ENCODE assay signal across 11 mouse cellular contexts in genomic region chr10:20528544-20529411, GRCm38 (mm10).
A peak's percentile ranks its signal among the peaks of the same experiment; 100 is the strongest.
DNase-seq lines count a peak whose midpoint lies in the region; ATAC-seq lines count a peak whose summit lies in the region.
"Had no signal": no experiment of that assay in that cellular context is flagged by ENCODE, and none has a peak within 500 bp of the region (broad histone marks: within the 10 kb centered on the region; RNA-seq: fewer than 3 reads in every experiment).

No protein-coding gene starts in this region.

- ATAC-seq in kidney, embryonic 16.5 days (ENCODE audit: low FRiP score, low TSS enrichment), result peak; percentile 80

- peaks cover 16% of the 10 kb centered on the region for H3K4me1 ChIP-seq in kidney, embryonic 16.5 days (ENCODE audit: insufficient read depth, low read length)

- H3K4me2 ChIP-seq in kidney, embryonic 16.5 days (replicated peaks; ENCODE audit: low read depth, low read length), result 0 out of 2 replicates have a peak overlapping the region, but pooled peaks have one; percentile 0

- H3K27me3 ChIP-seq in kidney, embryonic 16.5 days (ENCODE audit: insufficient read depth, low read length), result no peaks in the 10 kb centered on the region

- H3K9ac ChIP-seq in kidney, embryonic 16.5 days (replicated peaks; ENCODE audit: low read length), result no peak overlapping the region

- 0 out of 2 replicates have a peak overlapping the region, but pooled peaks have one; percentile 39 for H3K27ac ChIP-seq in kidney, embryonic 16.5 days (ENCODE audit: low read length)

- no peak overlapping the region for H3K4me3 ChIP-seq in kidney, embryonic 16.5 days (ENCODE audit: low read length)

- 55% methylated on average over 20 of the region's 20 CpGs for WGBS in kidney, embryonic 16.5 days

- H3K36me3 ChIP-seq in kidney, embryonic 16.5 days (ENCODE audit: insufficient read depth, low read length), result no peaks in the 10 kb centered on the region

- H3K9me3 ChIP-seq in kidney, embryonic 16.5 days (ENCODE audit: low read length), result no peaks in the 10 kb centered on the region

- no peak for DNase-seq in kidney, adult 11 months
- DNase-seq in right cerebral cortex, postnatal 10 days (ENCODE audit: low spot score in 2 of 2), result peak; percentile 62 to 64
- DNase-seq in right cerebral cortex, postnatal 25 days, result no peak
- peak; percentile 23 for DNase-seq in kidney, postnatal 10 days
- peak; percentile 18 for DNase-seq in telencephalon, adult 2 months (ENCODE audit: low read depth, low spot score)
- no peak for DNase-seq in MN1 (ENCODE audit: low spot score)
- DNase-seq in embryo, embryonic 11 days, result no peak
- DNase-seq: adrenal gland, postnatal 25 days; heart, postnatal 14 days; spleen, adult 18-20 months had no signal

Comparison
In these comparisons a context has a peak if more than half of its experiments do, and no peak if none do; other contexts are left out.
1. DNase-seq: peak in right cerebral cortex, postnatal 10 days (2 of 2), kidney, postnatal 10 days (single experiment) and telencephalon, adult 2 months (single experiment); none in kidney, adult 11 months (single experiment), right cerebral cortex, postnatal 25 days (single experiment), MN1 (single experiment) and embryo, embryonic 11 days (single experiment).